Mouse (Mus musculus): Measurements from ENCODE around the gene Gbf1. TPM values are rescaled to one million over a fixed set of nuclear protein-coding genes. Genes with fewer than 3 reads are reported as not detected.

Gene Gbf1
- polyA plus RNA-seq, 1 experiment from 2014 or later = 28.0 TPM

DNA sequence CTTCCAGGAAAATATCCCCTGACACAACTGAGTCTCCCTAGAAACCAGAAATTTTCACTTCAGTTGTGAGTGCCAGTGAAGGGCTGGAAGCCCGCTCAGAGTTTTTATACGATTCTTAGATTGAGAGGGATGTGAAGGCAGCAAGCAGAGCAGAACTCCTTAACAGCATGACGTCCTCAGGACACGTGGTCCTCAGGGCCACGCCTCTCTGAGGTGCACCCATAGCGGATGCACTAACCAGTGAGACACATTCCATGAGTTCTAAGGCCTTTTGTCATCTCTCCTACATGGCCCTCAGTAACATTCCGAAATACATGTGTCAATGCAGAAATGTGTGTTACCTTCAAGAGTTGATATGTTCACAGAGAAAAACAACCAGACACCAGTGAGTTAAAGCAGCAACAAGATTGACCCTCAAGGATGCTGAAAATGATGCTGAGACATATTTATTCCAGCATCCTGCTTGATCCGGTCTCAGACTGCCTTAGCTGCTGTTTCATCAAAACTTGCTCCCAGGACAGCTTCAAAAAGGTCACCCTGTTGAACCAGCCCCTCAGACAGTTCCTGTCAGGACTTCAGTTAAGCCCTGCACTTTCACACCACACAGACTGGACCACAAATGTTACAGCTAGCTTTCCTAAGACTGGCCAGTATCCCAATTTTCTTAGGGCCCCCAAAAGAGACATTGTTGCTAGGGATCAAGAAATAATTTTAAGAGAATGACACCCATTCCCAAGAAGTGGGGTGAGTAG, 148.2 kb downstream of the Gbf1 start:
- 44% methylated on average over 8 of the region's 8 CpGs for WGBS
- Histone ChIP-seq H3K4me3 (ENCODE audit: low read depth, low read length) (no peak overlapping the region), H3K9ac (ENCODE audit: low read depth, low read length) (no peak overlapping the region), H3K4me1 (replicated peaks; ENCODE audit: control insufficient read depth, insufficient read depth, low read length) (no peaks in the 10 kb centered on the region), H3K27me3 (replicated peaks; ENCODE audit: control insufficient read depth, insufficient read depth, low read length) (no peaks in the 10 kb centered on the region), H3K27ac (ENCODE audit: low read depth, low read length) (no peak overlapping the region), H3K36me3 (ENCODE audit: control insufficient read depth, insufficient read depth) (no peaks in the 10 kb centered on the region), H3K9me3 (ENCODE audit: control insufficient read depth) (no peaks in the 10 kb centered on the region), H3K4me2 (replicated peaks; ENCODE audit: low read depth) (no peak overlapping the region)
- no peak for TF ChIP-seq CTCF (IDR thresholded peaks at IDR 0.05; ENCODE audit: low read depth)
- no peak for ATAC-seq

DNA sequence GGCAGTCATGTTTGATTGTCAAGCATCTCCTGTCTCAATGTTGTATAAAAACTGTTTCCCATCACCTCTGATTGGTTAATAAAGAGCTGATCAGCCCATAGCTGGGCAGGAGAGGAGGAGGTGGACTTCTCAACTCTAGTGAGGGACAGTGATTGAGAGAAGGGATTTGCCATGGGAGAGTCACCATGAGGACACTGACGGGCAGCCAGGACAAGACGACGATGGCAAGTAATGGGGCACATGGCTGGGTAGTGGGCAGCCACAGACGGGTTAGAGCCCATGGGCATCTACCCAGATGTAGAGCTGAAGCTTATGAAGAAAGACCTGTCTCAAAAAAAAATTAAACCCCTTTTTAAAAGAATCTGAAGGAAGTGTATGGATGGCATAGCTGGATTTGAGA, 150.2 kb downstream of the Gbf1 start:
- whole genome bisulfite sequencing = 87% methylated on average over 4 of the region's 4 CpGs
- no peak for ATAC-seq
- Histone ChIP-seq H3K27me3 (replicated peaks; ENCODE audit: control insufficient read depth, insufficient read depth, low read length) (no peaks in the 10 kb centered on the region), H3K36me3 (ENCODE audit: control insufficient read depth, insufficient read depth) (peaks cover 8% of the 10 kb centered on the region; the same call in 1 of the 2 replicates), H3K4me3 (ENCODE audit: low read depth, low read length) (no peak overlapping the region), H3K4me1 (replicated peaks; ENCODE audit: control insufficient read depth, insufficient read depth, low read length) (no peaks in the 10 kb centered on the region), H3K27ac (ENCODE audit: low read depth, low read length) (no peak overlapping the region), H3K9ac (ENCODE audit: low read depth, low read length) (no peak overlapping the region), H3K4me2 (replicated peaks; ENCODE audit: low read depth) (no peak overlapping the region), H3K9me3 (ENCODE audit: control insufficient read depth) (no peaks in the 10 kb centered on the region)
- no peak for TF ChIP-seq CTCF (IDR thresholded peaks at IDR 0.05; ENCODE audit: low read depth)

DNA sequence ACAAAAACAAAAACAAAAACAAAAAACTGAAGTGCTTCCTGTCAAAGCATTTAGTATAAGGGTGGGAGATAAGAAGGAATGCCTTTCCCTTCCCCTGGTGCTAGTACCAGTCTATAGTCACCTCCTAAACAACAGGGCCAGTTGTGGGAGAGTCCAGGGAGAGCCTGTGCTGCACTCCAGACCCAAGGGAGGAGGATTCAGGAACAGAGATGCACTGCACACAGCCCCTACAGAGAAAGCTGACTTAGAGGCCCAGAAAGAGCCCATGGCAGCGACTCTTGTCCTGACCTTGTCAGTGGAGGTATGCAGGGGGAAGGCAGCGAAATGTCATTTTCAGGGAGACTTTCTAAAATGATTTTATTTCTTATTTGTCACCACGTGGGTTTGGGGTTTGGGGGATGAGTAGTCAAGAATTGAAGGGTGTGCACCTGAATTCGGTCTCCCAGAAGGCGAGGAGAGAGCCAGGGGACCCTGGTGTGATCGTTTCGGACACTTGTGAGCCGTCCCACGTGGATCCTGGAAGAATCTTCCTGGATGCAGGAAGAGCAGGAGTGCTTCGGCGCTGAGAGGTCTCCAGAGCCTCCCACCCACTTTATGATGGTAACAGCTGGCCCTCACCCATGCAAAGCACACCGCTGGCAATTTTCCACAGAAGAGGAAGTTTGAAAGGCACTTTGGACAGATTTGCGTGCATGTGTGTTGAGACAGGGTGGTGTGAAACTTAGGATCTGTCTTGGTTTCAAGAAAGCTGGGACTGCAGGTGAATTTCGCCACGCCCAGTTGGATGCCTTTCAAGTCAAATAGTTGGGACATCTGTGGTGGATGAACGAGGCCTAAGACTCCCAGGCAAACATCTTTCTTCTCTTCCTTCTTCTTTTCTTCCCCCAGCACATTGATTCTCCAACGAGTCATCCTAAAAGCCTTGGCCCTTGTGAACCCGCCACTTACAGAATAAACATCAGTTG, 151.2 kb downstream of the Gbf1 start:
- no peak for TF ChIP-seq CTCF (IDR thresholded peaks at IDR 0.05; ENCODE audit: low read depth)
- no peak for ATAC-seq
- H3K4me3 ChIP-seq (ENCODE audit: low read depth, low read length) = peak overlapping the region; percentile 59
- WGBS = 50% methylated on average over 18 of the region's 18 CpGs
- no peaks in the 10 kb centered on the region for H3K27me3 ChIP-seq (replicated peaks; ENCODE audit: control insufficient read depth, insufficient read depth, low read length)
- H3K27ac ChIP-seq (ENCODE audit: low read depth, low read length) = peak overlapping the region; percentile 80
- H3K4me1 ChIP-seq (replicated peaks; ENCODE audit: control insufficient read depth, insufficient read depth, low read length) = no peaks in the 10 kb centered on the region
- H3K9ac ChIP-seq (ENCODE audit: low read depth, low read length) = no peak overlapping the region
- no peaks in the 10 kb centered on the region for H3K9me3 ChIP-seq (ENCODE audit: control insufficient read depth)
- H3K36me3 ChIP-seq (ENCODE audit: control insufficient read depth, insufficient read depth) = peaks cover 10% of the 10 kb centered on the region; the same call in 1 of the 2 replicates
- peak overlapping the region; percentile 95 for H3K4me2 ChIP-seq (replicated peaks; ENCODE audit: low read depth)

DNA sequence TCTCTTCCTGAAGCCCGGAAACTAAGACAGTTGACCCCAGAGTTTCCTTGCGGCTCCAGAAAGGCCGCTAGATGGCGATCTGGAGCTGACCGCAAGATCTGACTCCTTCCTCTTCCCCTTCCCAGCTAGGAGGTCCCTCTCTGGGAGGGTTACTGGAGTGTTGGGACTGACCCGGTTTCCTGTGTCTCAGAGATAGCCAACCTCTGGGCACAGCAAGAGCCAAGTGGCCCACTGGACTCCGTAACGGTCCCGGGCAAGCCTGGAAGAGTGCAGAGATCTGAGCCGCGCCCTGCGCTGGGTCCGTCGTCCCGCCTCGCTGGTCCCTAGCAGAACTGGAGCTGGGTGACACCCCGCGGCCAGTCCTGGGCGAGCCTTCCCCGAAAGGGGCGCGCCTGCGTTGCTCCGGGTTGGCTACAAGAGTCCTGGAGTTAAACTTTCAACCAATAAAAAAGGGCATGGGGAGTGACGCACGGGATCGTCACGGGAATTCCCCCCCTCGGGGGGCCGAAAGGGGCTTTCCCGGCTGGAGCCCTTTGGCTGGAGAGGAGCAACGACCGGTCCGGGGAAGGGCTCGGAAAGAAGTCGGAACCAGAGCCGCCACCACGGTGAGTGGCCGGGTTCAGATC, 152.0 kb downstream of the Gbf1 start, which contains the start of gene Nfkb2:
Nfkb2 (plus strand) TSS at position 105 of the 626 bp plus-strand sequence.
- Histone ChIP-seq H3K4me3 (ENCODE audit: low read depth, low read length) (peak within 1 kb of the TSS; percentile 59), H3K27me3 (replicated peaks; ENCODE audit: control insufficient read depth, insufficient read depth, low read length) (no peaks in the 10 kb centered on the region), H3K27ac (ENCODE audit: low read depth, low read length) (peak within 1 kb of the TSS; percentile 80), H3K4me2 (replicated peaks; ENCODE audit: low read depth) (peak within 1 kb of the TSS; percentile 95), H3K9me3 (ENCODE audit: control insufficient read depth) (no peaks in the 10 kb centered on the region), H3K9ac (ENCODE audit: low read depth, low read length) (peak within 1 kb of the TSS; percentile 54), H3K36me3 (ENCODE audit: control insufficient read depth, insufficient read depth) (peaks cover 10% of the 10 kb centered on the region; the same call in 1 of the 2 replicates), H3K4me1 (replicated peaks; ENCODE audit: control insufficient read depth, insufficient read depth, low read length) (0 out of 2 replicates have a peak, but pooled peaks cover 7% of the 10 kb centered on the region)
- ATAC-seq = peak; percentile 89
- TF ChIP-seq CTCF (IDR thresholded peaks at IDR 0.05; ENCODE audit: low read depth) = peak; percentile 96
- WGBS = under 1% methylated on average over 39 of the region's 39 CpGs

DNA sequence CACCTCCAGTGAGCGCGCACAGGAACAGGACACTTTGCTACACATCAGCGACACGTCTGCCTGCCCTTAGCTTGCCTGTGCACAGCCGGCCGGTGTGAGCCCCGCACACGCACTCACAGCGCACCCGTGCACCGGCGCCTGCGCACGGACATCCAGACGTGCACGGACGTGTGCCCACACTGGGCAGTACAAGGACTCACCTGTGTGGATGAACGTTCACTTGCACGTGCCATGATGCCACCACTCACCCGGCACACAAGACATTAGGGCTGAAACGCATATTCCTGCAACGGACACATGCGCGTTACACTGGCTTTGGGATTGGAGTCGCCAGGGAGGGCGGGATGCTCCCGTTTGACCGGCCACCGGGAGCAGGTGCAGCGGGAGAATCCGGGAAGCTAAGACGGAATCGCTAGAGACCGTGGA, 152.6 kb downstream of the Gbf1 start:
- WGBS = under 1% methylated on average over 34 of the region's 34 CpGs
- H3K27ac ChIP-seq (ENCODE audit: low read depth, low read length) = peak overlapping the region; percentile 80
- ATAC-seq = peak; percentile 43

More for the DNA sequence above, 152.6 kb downstream of the Gbf1 start:
- peak overlapping the region; percentile 59 for H3K4me3 ChIP-seq (ENCODE audit: low read depth, low read length)
- peak overlapping the region; percentile 95 for H3K4me2 ChIP-seq (replicated peaks; ENCODE audit: low read depth)
- TF ChIP-seq CTCF (IDR thresholded peaks at IDR 0.05; ENCODE audit: low read depth) = no peak
- H3K9ac ChIP-seq (ENCODE audit: low read depth, low read length) = peak overlapping the region; percentile 54
- 0 out of 2 replicates have a peak, but pooled peaks cover 7% of the 10 kb centered on the region for H3K4me1 ChIP-seq (replicated peaks; ENCODE audit: control insufficient read depth, insufficient read depth, low read length)
- no peaks in the 10 kb centered on the region for H3K27me3 ChIP-seq (replicated peaks; ENCODE audit: control insufficient read depth, insufficient read depth, low read length)
- H3K9me3 ChIP-seq (ENCODE audit: control insufficient read depth) = no peaks in the 10 kb centered on the region
- H3K36me3 ChIP-seq (ENCODE audit: control insufficient read depth, insufficient read depth) = peaks cover 15% of the 10 kb centered on the region; the same call in 1 of the 2 replicates
